Mouse (Mus musculus) small intestine, adult 2 months (tissue): ENCODE measurements around the gene Gigyf2. TPM values are rescaled to one million over a fixed set of nuclear protein-coding genes. Genes with fewer than 3 reads are reported as not detected.

ENCODE experiments used
- H3K27ac ChIP-seq: fragments of 200-500 bp; 2 replicates; pipeline ENCODE4 v1.5.1; 2012; ENCODE audit warnings: low read depth, low read length, control low read depth, inconsistent platforms; ENCODE audit not compliant: insufficient read depth
- H3K27me3 ChIP-seq: fragments of 200-500 bp; 2 replicates; pipeline ENCODE4 v1.6.1; 2012; ENCODE audit warnings: mild to moderate bottlenecking, moderate library complexity, low read length, inconsistent platforms; ENCODE audit not compliant: control insufficient read depth, insufficient read depth
- H3K36me3 ChIP-seq: fragments of 200-500 bp; 2 replicates; pipeline ENCODE4 v1.6.1; 2012; ENCODE audit warnings: mild to moderate bottlenecking, low read length, control low read depth, inconsistent platforms; ENCODE audit not compliant: control insufficient read depth, insufficient read depth
- H3K4me1 ChIP-seq: fragments of 200-500 bp; 2 replicates; pipeline ENCODE4 v1.6.1; 2012; ENCODE audit warnings: low read length, inconsistent platforms, mixed read lengths; ENCODE audit not compliant: control insufficient read depth, insufficient read depth, insufficient read length
- H3K4me3 ChIP-seq: fragments of 200-500 bp; 2 replicates; pipeline ENCODE4 v1.5.1; 2012; ENCODE audit warnings: low read depth, mild to moderate bottlenecking, control low read depth, inconsistent platforms, low read length, moderate library complexity
- CTCF ChIP-seq: fragments of 200-500 bp; IDR thresholded peaks from 2 replicates; pipeline ENCODE4 v1.5.1; 2012; ENCODE audit warnings: low read depth, mild to moderate bottlenecking, control low read depth, inconsistent platforms, low read length, moderate library complexity, mixed read lengths; ENCODE audit not compliant: insufficient replicate concordance, insufficient read length; ENCODE audit errors: extremely low read depth
- POLR2A ChIP-seq: fragments of 200-500 bp; IDR thresholded peaks from 2 replicates; pipeline ENCODE4 v1.6.1; 2012; ENCODE audit warnings: low read depth, mild to moderate bottlenecking, control low read depth, inconsistent platforms, low read length, moderate library complexity
- WGBS: fragments of 180-500 bp; shearing (Covaris S2); methylation state at CpG from one replicate; pipeline ENCODE4 v1.1.7; 2018; 5-methylcytosine and 5-hydroxymethylcytosine counted together
- polyA plus RNA-seq: library from polyadenylated mRNA; depleted of rRNA; stranded (reverse); fragments of >200 nt; gene quantifications from 2 replicates; pipeline ENCODE4 v1.2.3, GENCODE M21; 2012; rRNA removed

Gigyf2 gene
- 10.8 and 26.0 TPM in 2 replicates for polyA plus RNA-seq

DNA sequence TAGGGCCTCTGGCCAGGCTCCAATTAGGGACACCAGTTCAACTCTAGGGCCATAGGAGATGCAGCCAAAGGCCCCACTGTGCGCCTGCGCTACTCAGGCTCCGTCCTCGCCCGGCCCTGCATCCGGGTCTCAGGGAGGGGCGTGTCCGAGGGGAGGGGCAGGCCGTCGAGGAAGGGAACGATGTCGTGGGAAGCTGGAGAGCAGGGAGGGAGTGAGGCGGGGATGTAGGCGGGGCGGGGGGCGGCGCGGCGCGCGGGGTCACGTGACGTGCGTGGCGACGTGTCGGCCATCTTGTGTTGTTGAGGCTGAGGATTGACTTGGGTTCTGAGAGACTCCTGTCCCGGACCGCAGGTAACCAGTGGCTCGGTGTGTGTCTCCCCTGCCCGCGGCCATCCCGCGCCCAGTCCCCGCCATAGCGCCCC lies at the start of gene Gigyf2:
Gene Gigyf2 (plus strand): TSS at position 257 of the 422 bp plus-strand sequence.
- Histone ChIP-seq H3K36me3 (peaks cover 6% of the 10 kb centered on the region; the same call in 1 of the 2 replicates), H3K27me3 (no peaks in the 10 kb centered on the region), H3K4me1 (peaks cover 7% of the 10 kb centered on the region), H3K27ac (peak within 1 kb of the TSS; percentile 25), H3K4me3 (peak within 1 kb of the TSS; percentile 99)
- WGBS: under 1% methylated on average over 36 of the region's 36 CpGs
- TF ChIP-seq POLR2A (peak; percentile 70; the same call in 1 of the 2 replicates), CTCF (no peak)

DNA sequence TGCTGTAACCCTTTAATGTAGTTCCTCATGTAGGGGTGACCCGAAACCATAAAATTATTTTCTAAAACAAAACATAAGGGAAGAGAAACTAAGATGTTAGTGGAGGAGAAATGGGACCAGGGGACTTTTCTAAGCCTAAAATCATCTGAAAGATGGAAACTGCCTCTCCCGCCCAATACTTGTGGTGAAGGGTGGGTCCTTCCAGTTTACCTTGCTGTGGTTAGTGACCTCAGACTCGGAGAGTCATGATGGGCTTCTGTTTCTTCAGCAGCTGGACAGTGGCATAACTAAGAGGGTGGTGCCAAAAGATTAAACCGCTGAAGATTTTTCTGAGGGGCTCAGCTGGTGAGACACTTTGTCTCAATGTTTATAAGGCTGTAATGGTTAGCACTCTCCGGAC lies 46.5 kb upstream of the Gigyf2 start:
- no peaks in the 10 kb centered on the region for H3K4me1 ChIP-seq
- no peak overlapping the region for H3K4me3 ChIP-seq
- no peak overlapping the region for H3K27ac ChIP-seq
- TF ChIP-seq CTCF: no peak
- no peak for TF ChIP-seq POLR2A
- H3K36me3 ChIP-seq: no peaks in the 10 kb centered on the region
- no peaks in the 10 kb centered on the region for H3K27me3 ChIP-seq
- 70% methylated on average over 5 of the region's 5 CpGs for WGBS

DNA sequence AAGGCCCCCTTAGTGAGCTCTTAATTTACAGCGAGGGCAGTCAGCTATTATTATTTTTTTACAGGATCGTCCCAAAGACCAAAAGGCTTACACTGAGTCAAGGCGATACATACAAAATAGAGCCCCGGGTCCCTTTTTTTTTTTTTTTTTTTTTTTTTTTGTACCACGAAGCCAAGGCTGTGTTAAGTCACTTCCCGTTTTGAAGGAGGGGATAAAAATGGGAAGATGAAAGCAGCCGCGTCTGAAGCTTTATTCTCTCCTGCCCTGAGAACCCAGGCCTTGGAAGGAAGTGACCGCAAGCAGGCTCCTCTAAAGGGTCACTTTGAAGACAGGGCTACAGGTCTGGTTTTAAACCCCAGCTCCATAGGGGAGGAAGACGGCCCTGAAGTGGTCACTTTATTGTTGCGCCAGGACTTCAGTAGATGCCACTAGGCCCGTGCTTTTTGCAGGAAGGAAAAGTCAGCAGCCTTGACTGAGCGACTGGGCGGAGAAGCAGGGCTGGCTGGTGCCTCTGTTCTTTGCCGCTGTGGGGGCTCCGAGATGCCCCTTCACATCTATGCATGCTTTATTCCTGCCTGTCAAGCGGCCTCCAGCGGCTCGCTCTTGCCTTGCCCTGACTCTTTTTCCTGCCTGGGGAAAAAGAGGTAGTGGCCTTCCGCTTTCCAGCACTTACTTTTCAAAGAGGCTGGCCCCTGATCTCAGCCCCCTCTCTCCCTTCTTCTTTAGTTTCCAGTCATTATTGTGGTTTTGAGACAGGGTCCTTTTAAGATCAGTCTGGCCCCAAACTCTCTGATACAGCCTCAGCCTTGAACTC lies 45.0 kb upstream of the Gigyf2 start:
- WGBS: 43% methylated on average over 20 of the region's 20 CpGs
- TF ChIP-seq CTCF (no peak), POLR2A (no peak)
- Histone ChIP-seq H3K27me3 (no peaks in the 10 kb centered on the region), H3K4me3 (no peak overlapping the region), H3K27ac (no peak overlapping the region), H3K4me1 (no peaks in the 10 kb centered on the region), H3K36me3 (no peaks in the 10 kb centered on the region)

DNA sequence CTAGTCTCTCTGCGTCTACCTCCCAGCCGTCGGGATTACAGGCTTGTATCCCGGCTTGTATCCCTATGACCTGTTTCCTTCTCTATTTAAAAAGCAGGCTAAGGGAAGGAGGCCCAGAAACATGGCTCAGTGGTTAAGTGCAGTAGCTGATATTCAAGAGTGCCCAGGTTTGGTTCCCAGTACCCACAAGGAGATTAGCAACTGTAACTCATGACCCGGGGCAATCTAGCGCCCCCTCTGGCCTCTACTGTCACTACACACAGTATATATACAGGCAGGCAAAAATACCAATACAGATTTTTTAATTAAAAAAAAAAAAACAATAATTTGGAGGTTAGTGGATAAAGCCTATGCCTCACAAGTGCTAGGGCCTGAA lies 44.4 kb upstream of the Gigyf2 start:
- H3K4me3 ChIP-seq: no peak overlapping the region

DNA sequence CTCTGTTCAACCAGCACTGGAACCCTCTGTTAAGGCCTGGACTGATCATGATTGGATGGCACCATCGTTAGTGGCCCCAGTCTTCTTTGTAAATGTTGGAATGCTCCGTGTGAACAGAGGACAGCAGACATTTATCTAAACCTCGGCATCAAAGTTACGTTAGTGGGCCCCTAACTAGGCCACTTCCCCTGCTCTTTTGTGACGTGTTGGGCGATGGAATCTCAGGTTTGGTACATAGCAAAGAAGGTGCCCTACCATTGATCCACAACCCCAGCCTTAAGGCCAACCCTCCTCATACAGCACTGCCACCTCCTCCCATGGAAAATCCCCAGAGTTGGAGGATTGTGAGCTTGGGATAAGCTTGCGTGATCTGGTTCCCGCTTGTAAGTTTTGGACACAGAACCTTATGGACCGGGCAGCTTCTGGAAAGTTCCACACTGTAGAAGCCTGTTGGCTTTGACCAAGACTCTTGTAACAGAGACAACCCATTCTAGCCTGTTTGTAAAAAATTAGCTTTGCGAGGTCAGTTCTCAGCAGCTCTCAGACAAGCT lies 43.3 kb upstream of the Gigyf2 start:
- Histone ChIP-seq H3K36me3 (no peaks in the 10 kb centered on the region), H3K27ac (no peak overlapping the region), H3K27me3 (no peaks in the 10 kb centered on the region), H3K4me3 (no peak overlapping the region), H3K4me1 (no peaks in the 10 kb centered on the region)
- TF ChIP-seq CTCF (no peak), POLR2A (no peak)
- 81% methylated on average over 10 of the region's 10 CpGs for WGBS

More for the DNA sequence above, 44.4 kb upstream of the Gigyf2 start:
- H3K27me3 ChIP-seq: no peaks in the 10 kb centered on the region
- H3K27ac ChIP-seq: no peak overlapping the region
- H3K4me1 ChIP-seq: no peaks in the 10 kb centered on the region
- WGBS: 80% methylated on average over 6 of the region's 6 CpGs
- TF ChIP-seq POLR2A (no peak), CTCF (peak; percentile 13; the same call in 1 of the 2 replicates)
- no peaks in the 10 kb centered on the region for H3K36me3 ChIP-seq

DNA sequence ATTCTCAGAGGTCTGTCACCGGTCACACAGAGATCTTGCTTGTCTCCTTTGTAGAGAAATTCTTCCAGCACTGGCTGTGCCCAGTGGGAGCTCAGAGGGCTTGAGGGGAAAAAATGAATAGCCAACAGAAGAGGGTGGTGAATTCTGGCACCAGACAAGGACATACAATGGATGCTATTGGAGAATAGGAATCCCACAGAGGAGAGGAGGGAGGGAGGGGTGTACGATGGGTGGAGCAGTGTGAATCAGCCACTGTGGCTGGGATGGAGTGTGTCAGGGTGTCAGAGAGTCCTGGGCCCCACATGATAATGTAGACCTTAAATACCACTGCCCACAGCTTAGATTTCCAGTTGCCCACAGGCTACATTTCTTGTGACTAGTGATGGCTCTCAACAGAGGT lies 39.7 kb upstream of the Gigyf2 start:
- no peaks in the 10 kb centered on the region for H3K4me1 ChIP-seq
- 83% methylated on average over 2 of the region's 2 CpGs for WGBS
- no peaks in the 10 kb centered on the region for H3K27me3 ChIP-seq
- H3K27ac ChIP-seq: no peak overlapping the region
- no peaks in the 10 kb centered on the region for H3K36me3 ChIP-seq
- TF ChIP-seq CTCF: no peak
- TF ChIP-seq POLR2A: no peak
- H3K4me3 ChIP-seq: no peak overlapping the region

DNA sequence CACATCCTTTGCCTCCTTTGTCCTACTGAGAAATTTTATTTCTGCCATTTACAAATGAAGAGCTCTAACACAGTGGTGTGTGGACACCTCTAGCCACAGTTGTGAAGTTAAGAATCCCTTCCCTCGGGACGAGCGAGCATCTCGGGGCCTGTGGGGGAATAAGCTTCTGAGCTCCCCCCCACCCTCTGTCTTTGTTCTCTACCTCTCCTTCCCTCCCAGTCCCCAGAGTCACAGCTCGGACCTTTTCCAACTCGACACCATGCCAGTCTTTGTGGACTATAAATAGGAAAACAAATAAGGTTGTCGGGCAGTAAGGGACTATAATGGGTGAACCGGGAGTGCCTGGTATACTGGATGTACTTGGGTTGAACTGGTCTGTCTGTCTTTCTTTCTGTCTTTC lies 35.4 kb upstream of the Gigyf2 start:
- WGBS: 75% methylated on average over 8 of the region's 8 CpGs
- Histone ChIP-seq H3K27me3 (no peaks in the 10 kb centered on the region), H3K4me1 (peaks cover 11% of the 10 kb centered on the region), H3K36me3 (no peaks in the 10 kb centered on the region), H3K27ac (no peak overlapping the region), H3K4me3 (no peak overlapping the region)
- no peak for TF ChIP-seq CTCF
- TF ChIP-seq POLR2A: no peak
